Mouse (Mus musculus): Measurements from ENCODE around the gene Scgb2a2. TPM values are rescaled to one million over a fixed set of nuclear protein-coding genes. Genes with fewer than 3 reads are reported as not detected.
"Not testable (repeated sequence)": the region's sequence is repeated elsewhere in the genome, so short reads cannot be mapped to it uniquely, and the experiment has no call there.

Gene Scgb2a2
- polyA plus RNA-seq (2011; ENCODE audit: insufficient read depth, insufficient read length, low replicate concordance, missing spikeins): not detected in 2 replicates

- Histone ChIP-seq H3K4me3 (replicated peaks; ENCODE audit: control insufficient read depth, low read depth, low read length) (no peak within 1 kb of the TSS), H3K4me1 (ENCODE audit: control insufficient read depth, insufficient read depth, low read length) (no peaks in the 10 kb centered on the region), H3K27ac (ENCODE audit: control insufficient read depth, insufficient read depth, low read depth, low read length, poor library complexity) (no peak within 1 kb of the TSS)
- TF ChIP-seq POLR2A (IDR thresholded peaks at IDR 0.05; ENCODE audit: borderline replicate concordance, control insufficient read depth, low read depth, low read length) (no peak), CTCF (IDR thresholded peaks at IDR 0.05; ENCODE audit: control insufficient read depth, insufficient read depth, low read length) (no peak)
- WGBS: 68% methylated on average over 2 of the region's 2 CpGs
Observed at GRCm38 (mm10) chr19:9847262-9847661, at the start of gene Scgb2a2. Scgb2a2 (plus strand) TSS chr19:9847562.

GRCm38 (mm10) chr19:9836581-9837340, 10.6 kb upstream of the Scgb2a2 start:
- not testable (repeated sequence) for H3K27ac ChIP-seq (ENCODE audit: control insufficient read depth, insufficient read depth, low read depth, low read length, poor library complexity)
- 15% methylated on average over 20 of the region's 21 CpGs for WGBS

GRCm38 (mm10) chr19:9837341-9837715, 10.0 kb upstream of the Scgb2a2 start:
- no peak for TF ChIP-seq CTCF (IDR thresholded peaks at IDR 0.05; ENCODE audit: control insufficient read depth, insufficient read depth, low read length)
- TF ChIP-seq POLR2A (IDR thresholded peaks at IDR 0.05; ENCODE audit: borderline replicate concordance, control insufficient read depth, low read depth, low read length): no peak
- no peak overlapping the region for H3K27ac ChIP-seq (ENCODE audit: control insufficient read depth, insufficient read depth, low read depth, low read length, poor library complexity)
- WGBS: 50% methylated on average over 2 of the region's 2 CpGs
- H3K4me1 ChIP-seq (ENCODE audit: control insufficient read depth, insufficient read depth, low read length): no peaks in the 10 kb centered on the region
- H3K4me3 ChIP-seq (replicated peaks; ENCODE audit: control insufficient read depth, low read depth, low read length): no peak overlapping the region

More at GRCm38 (mm10) chr19:9836581-9837340, 10.6 kb upstream of the Scgb2a2 start:
- H3K4me1 ChIP-seq (ENCODE audit: control insufficient read depth, insufficient read depth, low read length); H3K4me3 ChIP-seq (replicated peaks; ENCODE audit: control insufficient read depth, low read depth, low read length): not testable (repeated sequence)

GRCm38 (mm10) chr19:9849368-9850075, 2.2 kb downstream of the Scgb2a2 start:
- H3K4me3 ChIP-seq (replicated peaks; ENCODE audit: control insufficient read depth, low read depth, low read length); H3K4me1 ChIP-seq (ENCODE audit: control insufficient read depth, insufficient read depth, low read length); H3K27ac ChIP-seq (ENCODE audit: control insufficient read depth, insufficient read depth, low read depth, low read length, poor library complexity): not testable (repeated sequence)
- WGBS: 47% methylated on average over 3 of the region's 3 CpGs

GRCm38 (mm10) chr19:9860821-9861220, 13.5 kb downstream of the Scgb2a2 start:
- not testable (repeated sequence) for H3K4me3 ChIP-seq (replicated peaks; ENCODE audit: control insufficient read depth, low read depth, low read length); H3K4me1 ChIP-seq (ENCODE audit: control insufficient read depth, insufficient read depth, low read length); H3K27ac ChIP-seq (ENCODE audit: control insufficient read depth, insufficient read depth, low read depth, low read length, poor library complexity)
- 81% methylated on average over 3 of the region's 3 CpGs for WGBS

GRCm38 (mm10) chr19:9864856-9865255, 17.5 kb downstream of the Scgb2a2 start:
- 86% methylated on average over 1 of the region's 1 CpGs for WGBS
- Histone ChIP-seq H3K4me3 (replicated peaks; ENCODE audit: control insufficient read depth, low read depth, low read length) (no peak overlapping the region), H3K27ac (ENCODE audit: control insufficient read depth, insufficient read depth, low read depth, low read length, poor library complexity) (no peak overlapping the region), H3K4me1 (ENCODE audit: control insufficient read depth, insufficient read depth, low read length) (no peaks in the 10 kb centered on the region)
- TF ChIP-seq CTCF (IDR thresholded peaks at IDR 0.05; ENCODE audit: control insufficient read depth, insufficient read depth, low read length): no peak
- no peak for TF ChIP-seq POLR2A (IDR thresholded peaks at IDR 0.05; ENCODE audit: borderline replicate concordance, control insufficient read depth, low read depth, low read length)

- no peaks in the 10 kb centered on the region for H3K4me1 ChIP-seq (ENCODE audit: control insufficient read depth, insufficient read depth, low read length)
- no peak overlapping the region for H3K27ac ChIP-seq (ENCODE audit: control insufficient read depth, insufficient read depth, low read depth, low read length, poor library complexity)
- no peak overlapping the region for H3K4me3 ChIP-seq (replicated peaks; ENCODE audit: control insufficient read depth, low read depth, low read length)
- no peak for TF ChIP-seq CTCF (IDR thresholded peaks at IDR 0.05; ENCODE audit: control insufficient read depth, insufficient read depth, low read length)
Observed at GRCm38 (mm10) chr19:9865466-9865865, 18.1 kb downstream of the Scgb2a2 start.

GRCm38 (mm10) chr19:9878186-9878835, 30.9 kb downstream of the Scgb2a2 start:
- no peaks in the 10 kb centered on the region for H3K4me1 ChIP-seq (ENCODE audit: control insufficient read depth, insufficient read depth, low read length)
- H3K4me3 ChIP-seq (replicated peaks; ENCODE audit: control insufficient read depth, low read depth, low read length): no peak overlapping the region
- no peak overlapping the region for H3K27ac ChIP-seq (ENCODE audit: control insufficient read depth, insufficient read depth, low read depth, low read length, poor library complexity)
- WGBS: 97% methylated on average over 20 of the region's 20 CpGs
- TF ChIP-seq CTCF (IDR thresholded peaks at IDR 0.05; ENCODE audit: control insufficient read depth, insufficient read depth, low read length) (no peak), POLR2A (IDR thresholded peaks at IDR 0.05; ENCODE audit: borderline replicate concordance, control insufficient read depth, low read depth, low read length) (no peak)
